Mouse (Mus musculus) bone marrow macrophage, adult 2 months (primary cell): ENCODE results near the gene Gfi1.

Experiments
- CTCF ChIP-seq: IDR thresholded peaks from 2 replicates; pipeline ENCODE4 v1.5.1; 2012; ENCODE audit warnings: low read depth, mild to moderate bottlenecking, low read length, moderate library complexity
- POLR2A ChIP-seq: IDR thresholded peaks from 2 replicates; pipeline ENCODE4 v1.6.1; 2012; ENCODE audit warnings: mild to moderate bottlenecking, low read depth, low read length, borderline replicate concordance

- TF ChIP-seq CTCF, result no peak
- no peak for TF ChIP-seq POLR2A
Measured at GRCm38 (mm10) chr5:107700873-107701272, 25.0 kb downstream of the Gfi1 start.
